Mouse (Mus musculus) lung, embryonic 15.5 days (tissue): ENCODE measurements around the gene Rab30. TPM values are rescaled to one million over a fixed set of nuclear protein-coding genes. Genes with fewer than 3 reads are reported as not detected.
"Not testable (repeated sequence)": the region's sequence is repeated elsewhere in the genome, so short reads cannot be mapped to it uniquely, and the experiment has no call there.

ENCODE experiments used
- ATAC-seq: fragments of 200-750 bp; cut with Nextera tagmentation; 2 replicates; pipeline ENCODE4 v1.8.0; 2017; ENCODE audit warnings: moderate number of reproducible peaks, borderline replicate concordance; ENCODE audit not compliant: low FRiP score, low TSS enrichment; ENCODE audit errors: extremely low read depth
- H3K27ac ChIP-seq: fragments of 300-500 bp; sonication (generic); 2 replicates; pipeline ENCODE4 v1.5.1; 2015; ENCODE audit warnings: moderate library complexity, mild to moderate bottlenecking, inconsistent platforms
- H3K27me3 ChIP-seq: fragments of 300-500 bp; sonication (generic); 2 replicates; pipeline ENCODE4 v1.6.1; 2015; ENCODE audit warnings: inconsistent platforms
- H3K36me3 ChIP-seq: fragments of 300-500 bp; sonication (generic); 2 replicates; pipeline ENCODE4 v1.6.1; 2015; ENCODE audit warnings: inconsistent platforms
- H3K4me1 ChIP-seq: fragments of 300-500 bp; sonication (generic); 2 replicates; pipeline ENCODE4 v1.6.1; 2015; ENCODE audit warnings: inconsistent platforms
- H3K4me2 ChIP-seq: fragments of 300-500 bp; sonication (generic); 2 replicates; pipeline ENCODE4 v1.6.1; 2015; ENCODE audit warnings: inconsistent platforms, mild to moderate bottlenecking, moderate library complexity
- H3K4me3 ChIP-seq: fragments of 300-500 bp; sonication (generic); 2 replicates; pipeline ENCODE4 v1.5.1; 2015; ENCODE audit warnings: mild to moderate bottlenecking, inconsistent platforms
- H3K9ac ChIP-seq: fragments of 300-500 bp; sonication (generic); 2 replicates; pipeline ENCODE4 v1.6.1; 2015; ENCODE audit warnings: inconsistent platforms
- H3K9me3 ChIP-seq: fragments of 300-500 bp; sonication (generic); 2 replicates; pipeline ENCODE4 v1.6.1; 2016; ENCODE audit warnings: inconsistent platforms
- WGBS: fragments of 180-500 bp; shearing (Covaris S2); methylation state at CpG from one replicate; pipeline ENCODE4 v1.1.7; 2015; 5-methylcytosine and 5-hydroxymethylcytosine counted together
- polyA plus RNA-seq: library from polyadenylated mRNA; unstranded; fragments of >200 nt; fragmentation: Nextera tagmentation; extraction: Ambion mirVana; gene quantifications from 2 replicates; pipeline ENCODE4 v1.2.1, GENCODE M21; 2015

Rab30 gene
- polyA plus RNA-seq, 1 experiment from 2014 or later = 5.0 TPM

DNA sequence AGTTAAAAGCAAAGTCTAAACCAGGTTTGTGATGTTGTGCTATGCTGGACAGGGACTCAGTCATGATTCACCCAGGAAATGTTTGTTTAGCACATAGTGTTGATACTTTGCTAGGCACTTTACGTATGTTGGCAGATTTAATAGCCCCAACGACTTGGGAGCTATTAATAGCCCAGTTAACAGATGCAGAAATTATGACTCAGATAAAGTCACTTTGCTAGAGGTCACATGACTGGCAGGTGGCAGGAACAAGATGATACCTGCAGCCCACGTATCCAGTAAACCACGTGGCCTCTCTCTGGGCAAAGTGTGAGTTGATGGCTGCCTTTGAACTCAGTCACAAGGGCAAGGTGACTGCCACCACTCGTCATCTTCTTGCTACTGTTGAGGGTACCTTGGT is 16.7 kb downstream of the Rab30 start:
- H3K4me1 ChIP-seq = no peaks in the 10 kb centered on the region
- H3K9ac ChIP-seq = no peak overlapping the region
- no peak overlapping the region for H3K27ac ChIP-seq
- H3K9me3 ChIP-seq = no peaks in the 10 kb centered on the region
- H3K4me2 ChIP-seq = no peak overlapping the region
- 68% methylated on average over 5 of the region's 5 CpGs for WGBS
- H3K4me3 ChIP-seq = no peak overlapping the region
- H3K27me3 ChIP-seq = no peaks in the 10 kb centered on the region
- no peak for ATAC-seq
- no peaks in the 10 kb centered on the region for H3K36me3 ChIP-seq

DNA sequence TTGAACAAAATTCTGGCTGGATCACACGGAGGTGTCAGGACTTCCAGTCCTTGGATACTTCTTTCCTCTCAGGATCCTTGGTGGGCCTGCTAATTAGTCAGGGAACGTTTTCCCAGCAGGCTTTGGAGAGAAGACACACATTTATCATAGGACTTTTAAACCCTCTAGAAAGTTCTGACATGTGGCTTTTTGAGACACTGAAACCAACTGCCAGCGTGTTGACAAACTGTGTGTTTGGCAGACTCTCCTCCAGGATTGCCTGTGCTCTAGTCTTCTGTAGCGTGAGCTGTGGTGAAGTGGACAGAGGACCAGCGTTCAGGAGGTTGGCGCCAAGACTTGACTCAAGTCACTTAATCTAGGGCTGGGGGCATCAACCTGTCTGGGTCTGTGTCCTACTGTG is 19.2 kb downstream of the Rab30 start:
- Histone ChIP-seq H3K4me1 (no peaks in the 10 kb centered on the region), H3K9me3 (no peaks in the 10 kb centered on the region), H3K4me2 (no peak overlapping the region), H3K4me3 (no peak overlapping the region), H3K27me3 (no peaks in the 10 kb centered on the region), H3K27ac (no peak overlapping the region), H3K36me3 (no peaks in the 10 kb centered on the region), H3K9ac (no peak overlapping the region)
- no peak for ATAC-seq
- WGBS = 70% methylated on average over 6 of the region's 6 CpGs

DNA sequence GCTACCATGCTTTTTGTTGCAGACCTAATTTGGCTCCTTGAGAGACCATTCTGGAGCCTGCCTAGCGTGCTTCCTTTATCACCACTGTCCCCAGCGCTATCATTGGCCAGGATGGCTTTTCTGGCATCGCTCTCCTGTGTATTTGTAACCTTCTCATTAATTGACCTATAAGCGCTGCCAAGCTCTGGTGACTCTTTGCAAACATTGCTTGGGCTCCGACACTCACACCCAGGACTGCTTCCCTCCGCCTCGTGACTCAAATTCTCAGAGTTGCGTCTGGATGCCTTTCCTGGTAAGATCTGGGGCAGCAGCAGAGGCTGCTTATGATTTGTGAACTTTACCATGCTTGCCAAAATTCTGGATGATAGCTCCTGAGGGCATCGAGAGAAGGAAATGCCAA is 19.8 kb downstream of the Rab30 start:
- H3K4me1 ChIP-seq = no peaks in the 10 kb centered on the region
- H3K36me3 ChIP-seq = no peaks in the 10 kb centered on the region
- no peak for ATAC-seq
- no peak overlapping the region for H3K27ac ChIP-seq
- WGBS = 72% methylated on average over 9 of the region's 9 CpGs
- no peaks in the 10 kb centered on the region for H3K27me3 ChIP-seq
- no peak overlapping the region for H3K4me3 ChIP-seq
- no peak overlapping the region for H3K4me2 ChIP-seq
- H3K9me3 ChIP-seq = no peaks in the 10 kb centered on the region
- H3K9ac ChIP-seq = no peak overlapping the region

DNA sequence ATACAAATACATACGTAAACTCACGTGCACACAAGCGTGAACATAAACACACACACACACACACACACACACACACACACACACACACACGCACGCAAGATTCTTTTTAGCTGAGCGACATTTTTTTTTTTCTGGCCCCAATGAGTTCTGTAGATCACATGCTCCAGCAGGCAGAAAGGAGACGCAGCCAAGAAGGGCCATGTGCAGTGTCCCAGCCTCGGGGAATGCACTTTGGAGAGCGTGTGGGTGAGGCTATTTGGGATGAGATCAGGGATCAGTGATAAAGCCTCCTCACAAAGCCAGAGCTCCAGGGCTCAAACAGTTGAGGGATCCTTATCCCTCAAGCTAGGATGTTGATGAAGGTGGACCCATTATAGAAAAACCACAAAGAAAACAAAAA is 24.0 kb downstream of the Rab30 start:
- Histone ChIP-seq H3K4me2 (no peak overlapping the region), H3K36me3 (no peaks in the 10 kb centered on the region), H3K9me3 (no peaks in the 10 kb centered on the region), H3K4me1 (peaks cover 13% of the 10 kb centered on the region), H3K27me3 (no peaks in the 10 kb centered on the region), H3K27ac (no peak overlapping the region), H3K4me3 (no peak overlapping the region), H3K9ac (no peak overlapping the region)
- 58% methylated on average over 9 of the region's 9 CpGs for WGBS
- ATAC-seq = no peak

DNA sequence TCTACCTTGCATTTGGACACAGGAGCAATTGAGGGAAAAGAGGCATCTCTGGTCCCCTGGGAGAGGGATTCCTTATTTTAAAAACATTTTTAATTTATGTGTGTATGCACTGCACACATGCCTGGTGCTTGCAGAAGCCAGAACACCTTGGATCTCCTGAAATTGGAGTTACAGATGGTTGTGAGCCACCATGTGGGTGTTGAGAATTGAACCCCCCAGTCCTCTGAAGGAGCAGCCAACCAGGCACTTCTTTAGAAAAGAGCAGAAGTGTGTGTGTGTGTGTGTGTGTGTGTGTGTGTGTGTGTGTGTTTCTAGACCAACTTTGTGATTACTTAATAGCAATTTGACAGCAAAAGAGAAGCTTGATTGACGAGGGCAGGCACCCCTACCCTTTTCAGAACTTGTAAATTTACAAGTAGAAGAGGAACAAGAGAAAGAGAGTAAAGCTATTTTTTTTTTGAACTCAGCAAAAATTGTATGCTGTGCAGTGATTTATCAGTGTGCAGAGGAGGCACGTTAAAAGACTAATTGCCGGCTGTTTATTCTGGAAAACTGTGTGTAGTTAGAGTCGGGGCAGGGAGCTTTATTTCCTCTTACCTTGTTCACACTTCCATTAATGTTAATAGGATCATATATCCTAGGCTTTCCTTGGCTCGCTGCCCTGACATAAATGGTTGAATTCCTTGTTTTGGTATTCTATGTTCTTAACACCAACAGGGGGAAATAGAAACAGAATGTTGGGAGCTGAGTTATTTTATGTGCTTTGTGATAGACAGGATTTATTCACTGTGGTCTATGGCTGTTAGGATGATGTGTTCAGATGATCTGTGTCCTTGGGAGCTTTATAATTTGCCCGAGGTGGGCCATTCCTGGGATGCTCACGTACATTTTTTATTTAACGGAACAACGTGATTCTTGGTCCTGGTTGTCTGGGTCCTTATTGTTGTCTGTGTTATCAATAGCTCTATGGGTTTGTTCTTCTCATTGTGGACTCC is 25.0 kb downstream of the Rab30 start:
- no peak for ATAC-seq
- no peaks in the 10 kb centered on the region for H3K9me3 ChIP-seq

DNA sequence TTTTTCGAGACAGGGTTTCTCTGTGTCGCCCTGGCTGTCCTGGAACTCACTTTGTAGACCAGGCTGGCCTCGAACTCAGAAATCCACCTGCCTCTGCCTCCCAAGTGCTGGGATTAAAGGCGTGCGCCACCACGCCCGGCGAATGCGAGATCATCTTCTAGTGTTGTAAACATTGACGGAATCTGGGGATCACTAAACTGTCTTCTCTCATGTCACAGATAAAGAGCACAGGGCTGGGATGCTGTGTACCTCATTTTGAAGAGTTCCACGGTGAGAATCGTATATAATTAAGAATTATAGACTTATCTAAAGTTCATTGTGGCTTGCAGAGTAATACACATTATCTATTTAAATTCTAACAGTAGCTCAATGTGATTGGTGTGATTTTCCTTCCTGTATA is 26.7 kb downstream of the Rab30 start:
- not testable (repeated sequence) for H3K36me3 ChIP-seq, H3K9me3 ChIP-seq, H3K27me3 ChIP-seq, H3K9ac ChIP-seq, H3K4me3 ChIP-seq, H3K27ac ChIP-seq, ATAC-seq, H3K4me2 ChIP-seq
- WGBS = 88% methylated on average over 12 of the region's 12 CpGs
- peaks cover 13% of the 10 kb centered on the region for H3K4me1 ChIP-seq

More for the DNA sequence above, 25.0 kb downstream of the Rab30 start:
- Histone ChIP-seq H3K27me3 (no peaks in the 10 kb centered on the region), H3K4me1 (peaks cover 13% of the 10 kb centered on the region), H3K4me3 (no peak overlapping the region), H3K36me3 (no peaks in the 10 kb centered on the region), H3K9ac (no peak overlapping the region), H3K4me2 (no peak overlapping the region), H3K27ac (no peak overlapping the region)
- WGBS = 54% methylated on average over 9 of the region's 9 CpGs

DNA sequence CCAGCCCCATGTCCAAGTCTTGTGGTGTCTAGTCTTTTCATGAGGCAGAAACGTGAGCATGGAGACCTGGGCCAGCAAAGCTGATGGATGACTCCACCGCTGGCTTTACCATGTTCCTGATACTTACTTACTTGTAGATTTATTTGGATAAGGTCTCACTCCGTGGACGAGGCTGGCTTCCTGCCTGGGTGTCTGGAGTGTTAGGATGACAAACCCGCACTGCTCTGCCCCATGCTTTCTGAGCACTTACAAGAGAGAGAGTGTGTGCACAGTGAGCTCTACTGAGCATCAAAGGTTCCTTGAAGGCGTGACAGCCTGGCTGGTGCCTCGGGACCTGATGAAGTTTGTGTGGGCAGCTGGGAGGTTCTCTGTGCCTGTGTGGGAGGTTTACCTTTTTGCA is 27.5 kb downstream of the Rab30 start:
- H3K9ac ChIP-seq = no peak overlapping the region
- peaks cover 13% of the 10 kb centered on the region for H3K4me1 ChIP-seq
- no peaks in the 10 kb centered on the region for H3K36me3 ChIP-seq
- no peak overlapping the region for H3K4me2 ChIP-seq
- 10% methylated on average over 7 of the region's 7 CpGs for WGBS
- peak overlapping the region; percentile 27; the same call in 1 of the 2 replicates for H3K27ac ChIP-seq
- peak; percentile 69; the same call in 1 of the 2 replicates for ATAC-seq
- no peaks in the 10 kb centered on the region for H3K27me3 ChIP-seq
- no peaks in the 10 kb centered on the region for H3K9me3 ChIP-seq
- no peak overlapping the region for H3K4me3 ChIP-seq

DNA sequence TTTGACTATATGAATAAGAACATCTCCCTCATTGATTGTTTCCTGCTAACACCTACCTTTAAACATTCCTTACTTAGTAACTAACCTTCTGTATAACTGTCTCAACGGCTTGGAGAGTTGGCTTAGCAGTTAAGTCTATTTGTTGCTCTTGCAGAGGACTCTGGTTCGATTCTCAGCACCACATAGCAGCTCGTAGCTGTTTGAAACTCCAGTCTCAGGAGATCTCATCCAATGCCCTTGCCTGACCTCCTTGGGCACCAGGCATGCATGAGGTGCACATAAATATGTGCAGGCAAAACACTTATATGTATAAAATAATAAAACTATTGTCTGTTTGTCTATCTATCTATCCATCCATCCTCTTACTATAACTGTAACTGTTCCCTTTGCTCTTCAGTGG is 31.6 kb downstream of the Rab30 start:
- no peak overlapping the region for H3K27ac ChIP-seq
- ATAC-seq = no peak
- H3K27me3 ChIP-seq = no peaks in the 10 kb centered on the region
- no peaks in the 10 kb centered on the region for H3K36me3 ChIP-seq
- no peak overlapping the region for H3K9ac ChIP-seq
- no peak overlapping the region for H3K4me3 ChIP-seq
- H3K4me1 ChIP-seq = peaks cover 22% of the 10 kb centered on the region
- no peaks in the 10 kb centered on the region for H3K9me3 ChIP-seq
- no peak overlapping the region for H3K4me2 ChIP-seq
- 86% methylated on average over 3 of the region's 3 CpGs for WGBS

DNA sequence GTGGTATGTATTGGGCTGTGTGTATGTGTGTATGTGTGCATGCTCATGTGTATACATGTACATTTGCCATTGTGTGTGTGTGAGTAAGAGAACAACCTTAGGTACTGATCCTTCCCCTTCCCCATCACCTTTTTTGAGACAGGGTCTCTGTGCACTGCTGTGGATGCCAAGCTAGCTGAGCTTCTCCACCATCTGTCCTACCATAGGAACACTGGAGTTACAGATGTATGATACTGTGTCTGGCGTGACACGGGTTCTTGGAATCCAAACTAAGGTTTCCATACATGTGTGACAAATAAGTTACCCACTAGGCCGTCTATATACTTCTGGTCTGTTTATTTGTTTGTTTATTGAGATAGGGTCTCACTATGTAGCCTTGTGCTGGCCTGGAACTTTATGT is 32.2 kb downstream of the Rab30 start:
- H3K36me3 ChIP-seq = no peaks in the 10 kb centered on the region
- 79% methylated on average over 3 of the region's 3 CpGs for WGBS

DNA sequence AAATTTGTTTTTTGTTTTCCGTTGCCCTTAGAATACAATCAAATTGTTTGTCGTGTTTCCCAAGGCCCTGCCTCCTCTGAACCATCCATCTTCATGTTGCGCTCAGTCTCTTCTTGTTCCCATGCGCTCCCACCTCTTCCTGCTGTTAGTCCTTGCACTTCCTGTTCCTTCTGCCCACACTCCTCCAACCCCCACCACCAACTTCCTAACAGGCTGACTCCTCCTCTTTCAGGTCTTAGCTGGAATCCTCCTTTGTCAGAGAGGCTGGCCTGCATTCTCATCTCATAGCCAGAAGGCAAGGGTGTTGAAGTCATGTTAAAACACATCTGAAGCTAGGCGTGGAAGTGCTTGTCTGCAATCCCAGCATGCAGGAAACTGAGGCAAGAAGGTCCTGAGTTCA is 33.3 kb downstream of the Rab30 start:
- Histone ChIP-seq H3K4me3 (no peak overlapping the region), H3K9me3 (no peaks in the 10 kb centered on the region), H3K36me3 (no peaks in the 10 kb centered on the region), H3K27me3 (no peaks in the 10 kb centered on the region), H3K9ac (no peak overlapping the region), H3K4me1 (0 out of 2 replicates have a peak, but pooled peaks cover 10% of the 10 kb centered on the region), H3K27ac (no peak overlapping the region), H3K4me2 (no peak overlapping the region)
- ATAC-seq = no peak
- WGBS = 74% methylated on average over 5 of the region's 5 CpGs

More for the DNA sequence above, 32.2 kb downstream of the Rab30 start:
- Histone ChIP-seq H3K27ac (no peak overlapping the region), H3K9ac (no peak overlapping the region), H3K9me3 (no peaks in the 10 kb centered on the region), H3K27me3 (no peaks in the 10 kb centered on the region), H3K4me3 (no peak overlapping the region), H3K4me2 (no peak overlapping the region), H3K4me1 (peaks cover 20% of the 10 kb centered on the region)
- no peak for ATAC-seq

DNA sequence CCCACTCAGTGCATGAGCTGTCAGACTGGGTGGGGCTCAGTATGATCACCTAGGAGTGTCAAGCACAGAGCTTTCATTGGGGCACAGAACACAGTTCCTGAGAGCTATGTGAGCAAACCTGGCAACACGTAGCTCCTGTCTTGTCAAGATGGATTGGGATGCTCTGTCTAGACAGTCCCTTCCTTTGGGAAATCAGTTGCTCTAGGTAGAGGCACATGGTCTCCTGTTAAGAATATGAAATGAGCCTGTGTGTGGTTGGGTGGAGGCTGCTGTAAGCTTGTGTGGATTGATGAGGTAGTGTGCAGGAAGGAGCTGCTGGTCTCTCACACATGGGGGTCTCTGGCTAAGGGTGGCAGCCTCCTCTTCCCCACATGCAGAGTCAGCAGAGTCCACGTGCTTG is 34.3 kb downstream of the Rab30 start:
- Histone ChIP-seq H3K4me1 (0 out of 2 replicates have a peak, but pooled peaks cover 10% of the 10 kb centered on the region), H3K4me3 (no peak overlapping the region), H3K9me3 (no peaks in the 10 kb centered on the region), H3K36me3 (no peaks in the 10 kb centered on the region), H3K27me3 (no peaks in the 10 kb centered on the region), H3K27ac (no peak overlapping the region), H3K9ac (no peak overlapping the region), H3K4me2 (no peak overlapping the region)
- ATAC-seq = no peak
- 42% methylated on average over 2 of the region's 2 CpGs for WGBS

DNA sequence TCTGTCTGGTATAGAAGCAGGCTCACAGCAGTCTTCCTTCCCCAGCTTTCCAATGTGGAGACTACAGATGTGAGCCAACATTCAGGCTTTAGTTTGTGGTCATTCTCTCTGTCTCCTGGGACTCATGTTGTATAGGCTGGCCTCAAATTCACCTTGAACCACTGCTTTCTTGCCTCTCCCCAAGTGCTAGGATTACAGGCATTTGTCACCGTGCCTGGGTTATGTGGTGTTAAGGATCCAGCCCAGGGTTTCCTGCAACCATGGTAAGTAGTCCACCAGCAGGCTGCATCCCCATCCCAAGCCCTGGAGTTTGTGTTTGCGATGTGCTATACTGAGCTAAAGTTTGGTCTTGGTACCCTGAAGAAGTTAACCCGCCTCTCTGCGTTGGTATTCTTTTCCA is 35.2 kb downstream of the Rab30 start:
- Histone ChIP-seq H3K4me2 (peak overlapping the region; percentile 43), H3K4me1 (0 out of 2 replicates have a peak, but pooled peaks cover 10% of the 10 kb centered on the region), H3K27me3 (no peaks in the 10 kb centered on the region), H3K4me3 (no peak overlapping the region), H3K36me3 (no peaks in the 10 kb centered on the region), H3K9ac (no peak overlapping the region), H3K27ac (peak overlapping the region; percentile 49; the same call in 1 of the 2 replicates), H3K9me3 (no peaks in the 10 kb centered on the region)
- no peak for ATAC-seq
- WGBS = 57% methylated on average over 4 of the region's 4 CpGs
